Mouse (Mus musculus): ENCODE data around the gene 1700029I15Rik.

- TF ChIP-seq POLR2A (IDR thresholded peaks at IDR 0.05; ENCODE audit: insufficient read length, low read depth) (no peak), CEBPB (IDR thresholded peaks at IDR 0.05; ENCODE audit: insufficient read depth, poor library complexity, severe bottlenecking) (no peak), MAX (IDR thresholded peaks at IDR 0.05; ENCODE audit: low read depth) (no peak), POLR2AphosphoS2 (IDR thresholded peaks at IDR 0.05; ENCODE audit: insufficient read length, low read depth) (no peak), TCF12 (IDR thresholded peaks at IDR 0.05; ENCODE audit: insufficient read depth, poor library complexity, severe bottlenecking) (no peak), MYOD1 (IDR thresholded peaks at IDR 0.05; ENCODE audit: control insufficient read depth in 1 of 3, insufficient read length in 2 of 3, low read depth in 2 of 3) (no peak), USF1 (IDR thresholded peaks at IDR 0.05; ENCODE audit: low read depth) (no peak), TCF3 (IDR thresholded peaks at IDR 0.05; ENCODE audit: insufficient read length, low read depth) (no peak), MYOG (IDR thresholded peaks at IDR 0.05; ENCODE audit: control insufficient read depth in 1 of 3, insufficient read depth in 1 of 3, insufficient read length in 2 of 3, low read depth in 2 of 3) (no peak), E2F4 (IDR thresholded peaks at IDR 0.05; ENCODE audit: insufficient read depth) (no peak), SRF (IDR thresholded peaks at IDR 0.05; ENCODE audit: control insufficient read depth, insufficient read length, low read depth) (no peak)
These were observed 35.1 kb upstream of the 1700029I15Rik start for GRCm38 (mm10) chr2:92347191-92347590.

Measured in myocyte (in vitro differentiated cells).